Comparison of ENCODE assay signal across 15 mouse cellular contexts in the genomic region with DNA sequence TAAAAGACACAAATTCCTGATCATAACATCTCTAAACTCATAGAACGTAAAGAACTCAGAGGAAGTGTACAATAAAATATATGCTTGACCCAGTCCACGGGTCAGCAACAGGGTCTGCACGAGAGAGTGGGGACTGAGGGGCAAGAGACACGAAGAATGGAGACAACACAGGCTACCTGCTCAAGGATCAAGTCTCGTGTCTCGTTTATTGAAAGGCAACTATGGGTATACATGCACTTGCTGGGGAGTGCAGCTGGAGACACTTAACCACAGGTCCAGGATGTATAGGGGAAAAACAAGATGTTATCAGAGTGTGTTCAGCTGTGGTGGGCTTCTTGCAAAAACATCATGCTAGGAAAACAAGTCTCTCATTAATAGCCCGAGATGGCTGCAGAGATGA. TPM values are rescaled to one million over a fixed set of nuclear protein-coding genes. Genes with fewer than 3 reads are reported as not detected.
"Had no signal": no experiment of that assay in that cellular context is flagged by ENCODE, and none has a peak within 500 bp of the region (broad histone marks: within the 10 kb centered on the region; RNA-seq: fewer than 3 reads in every experiment).

No protein-coding gene starts in this region.

RNA-seq across cellular contexts. Expression of gene Rgsl1, which starts 8.8 kb away (rescaled TPM):
- polyA plus RNA-seq: heart, embryonic 10.5 days; heart, embryonic 12.5 days; heart, embryonic 14.5 days; heart, embryonic 16.5 days; hindbrain, embryonic 10.5 days; intestine, embryonic 15.5 days; kidney, embryonic 14.5 days; kidney, embryonic 16.5 days; limb, embryonic 10.5 days; limb, embryonic 12.5 days had no signal

RNA-seq across cellular contexts. Expression of gene Teddm1b, which starts 21.4 kb away (rescaled TPM):
- polyA plus RNA-seq: heart, embryonic 14.5 days; intestine, postnatal 0 days had no signal

RNA-seq across cellular contexts. Expression of gene Teddm1a, which starts 38.8 kb away (rescaled TPM):
- polyA plus RNA-seq: heart, embryonic 10.5 days; heart, embryonic 12.5 days; heart, embryonic 14.5 days; heart, embryonic 16.5 days; hindbrain, embryonic 10.5 days; hindbrain, embryonic 12.5 days; hindbrain, embryonic 14.5 days; hindbrain, embryonic 16.5 days; intestine, embryonic 15.5 days; intestine, postnatal 0 days; kidney, embryonic 14.5 days; kidney, embryonic 16.5 days; limb, embryonic 10.5 days; limb, embryonic 12.5 days; limb, embryonic 14.5 days had no signal
